Mouse (Mus musculus): ENCODE results near the gene Prc1.

DNA sequence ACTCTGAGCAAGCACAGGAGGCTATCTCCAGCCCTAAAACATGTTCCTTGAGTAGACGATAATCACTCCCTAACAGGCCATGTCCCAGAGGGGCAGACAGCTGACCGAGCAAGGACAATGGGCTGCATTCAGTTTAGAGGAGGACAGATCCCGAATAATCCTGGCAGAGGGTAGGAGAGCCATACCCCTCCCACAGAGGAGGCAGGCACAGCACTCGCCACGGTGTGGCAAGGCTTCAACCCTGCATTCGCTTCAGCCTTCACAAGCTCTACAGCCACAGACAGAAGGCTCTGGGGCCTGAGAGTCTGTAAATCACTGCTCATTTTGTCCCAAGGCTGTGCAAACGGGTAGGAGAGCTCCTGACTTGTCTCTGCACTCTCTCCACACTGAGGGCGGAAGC, 62.9 kb downstream of the Prc1 start:
- TF ChIP-seq GATA1 (IDR thresholded peaks at IDR 0.05; ENCODE audit: borderline replicate concordance, low read length) (no peak), FLI1 (IDR thresholded peaks at IDR 0.05; ENCODE audit: low read length) (no peak)
